Mouse (Mus musculus): Measurements from ENCODE around the gene Ppp1r9a.

DNA sequence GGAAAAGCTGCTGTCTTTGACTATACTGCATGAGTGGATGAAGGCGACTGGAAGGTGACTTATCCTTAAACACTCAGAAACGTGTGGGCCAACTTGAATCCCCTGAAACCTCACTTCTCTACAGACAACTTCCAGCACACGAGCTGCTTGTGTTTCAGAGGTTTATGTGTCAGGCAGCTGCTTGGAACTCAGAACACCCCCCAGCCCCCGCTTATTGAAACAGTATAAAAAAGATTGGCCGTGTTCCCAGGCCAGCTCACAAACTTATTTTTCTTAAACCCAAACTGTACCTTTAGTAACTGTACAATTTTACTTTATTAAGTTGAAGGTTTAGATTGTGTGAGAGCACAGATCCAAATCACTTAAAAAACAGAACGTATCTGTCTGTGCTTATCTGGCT is 53.9 kb downstream of the Ppp1r9a start:
- TF ChIP-seq CTCF (IDR thresholded peaks at IDR 0.05; ENCODE audit: extremely low read depth, insufficient read depth, low read length) = no peak
- TF ChIP-seq POLR2A (IDR thresholded peaks at IDR 0.05; ENCODE audit: extremely low read depth, insufficient read depth, low read length) = no peak

Data from cortical plate, adult 2 months (tissue).